Comparison of ENCODE assay signal across 18 mouse cellular contexts in the genomic region with DNA sequence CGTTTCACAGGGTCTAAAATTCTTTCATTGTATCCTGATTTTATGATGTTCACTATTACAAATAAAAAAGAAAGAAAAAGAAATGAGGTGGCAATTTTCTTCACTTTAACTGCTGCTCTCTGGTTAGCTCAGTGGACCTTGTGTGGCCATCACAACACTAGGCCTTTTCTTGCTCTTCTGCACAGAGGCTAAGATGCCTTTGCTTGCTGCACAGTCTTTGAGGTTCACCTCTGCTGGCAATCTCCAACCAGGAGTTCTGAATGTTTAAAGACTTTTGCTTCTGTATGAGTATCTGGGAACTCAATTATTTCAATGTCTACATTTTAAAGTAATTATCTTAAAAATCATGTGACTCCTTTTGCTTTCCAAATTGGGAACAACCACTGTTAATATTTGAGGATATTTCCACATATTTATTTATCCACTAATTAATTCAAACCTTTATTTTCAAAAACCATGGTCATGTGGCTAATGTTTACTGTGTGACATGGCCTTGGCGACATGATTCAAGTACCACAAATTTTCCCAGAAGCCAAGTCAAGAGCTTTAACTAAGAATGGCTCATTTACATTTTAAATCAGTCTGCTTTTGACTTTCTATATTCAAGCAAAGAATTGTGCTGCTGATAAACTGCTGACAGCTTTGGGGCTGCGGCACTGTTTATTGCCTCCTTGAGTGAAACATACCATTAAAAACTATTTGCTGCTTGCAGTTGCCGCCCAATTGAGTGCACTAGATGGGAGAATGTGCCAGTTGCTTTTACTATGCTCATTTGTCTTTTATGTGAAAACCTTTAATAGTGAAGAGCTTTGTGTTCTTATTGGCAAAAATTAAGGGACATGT.
DNase-seq lines count a peak whose midpoint lies in the region; ATAC-seq and TF ChIP-seq lines count a peak whose summit lies in the region.
"Had no signal": no experiment of that assay in that cellular context is flagged by ENCODE, and none has a peak within 500 bp of the region (broad histone marks: within the 10 kb centered on the region; RNA-seq: fewer than 3 reads in every experiment).

No protein-coding gene starts in this region.

- no peak for DNase-seq in hindbrain, postnatal 0 days (ENCODE audit: low spot score)
- DNase-seq in forebrain, postnatal 0 days = peak; percentile 8
- no peak for DNase-seq in thymus, postnatal 36 days
- DNase-seq: adrenal gland, postnatal 36 days; cerebellum, adult 9-10 months; gastrocnemius, postnatal 14 days; kidney, adult 9 months; layer of hippocampus, postnatal 36 days; lung, adult 2 months; lung, postnatal 4 days; thymus, postnatal 4 days had no signal

- no peaks in the 10 kb centered on the region for H3K9me3 ChIP-seq in hindbrain, embryonic 12.5 days (replicated peaks)
- H3K9me3 ChIP-seq in hindbrain, postnatal 0 days (ENCODE audit: low read length) = no peaks in the 10 kb centered on the region
- no peaks in the 10 kb centered on the region for H3K9me3 ChIP-seq in forebrain, embryonic 12.5 days
- H3K9me3 ChIP-seq in forebrain, postnatal 0 days (ENCODE audit: low read length) = no peaks in the 10 kb centered on the region
- H3K9me3 ChIP-seq in neural tube, embryonic 12.5 days = no peaks in the 10 kb centered on the region
- no peaks in the 10 kb centered on the region for H3K9me3 ChIP-seq in intestine, embryonic 15.5 days

- WGBS in hindbrain, embryonic 12.5 days = 61% methylated on average over 4 of the region's 4 CpGs
- 54% methylated on average over 4 of the region's 4 CpGs for WGBS in hindbrain, postnatal 0 days
- 55% methylated on average over 4 of the region's 4 CpGs for WGBS in forebrain, embryonic 12.5 days
- WGBS in forebrain, postnatal 0 days = 35% methylated on average over 4 of the region's 4 CpGs
- WGBS in neural tube, embryonic 12.5 days = 32% methylated on average over 4 of the region's 4 CpGs
- WGBS in intestine, embryonic 15.5 days = 74% methylated on average over 4 of the region's 4 CpGs

- H3K4me3 ChIP-seq in hindbrain, embryonic 12.5 days = no peak overlapping the region
- H3K4me3 ChIP-seq in hindbrain, postnatal 0 days (ENCODE audit: low read length) = no peak overlapping the region
- H3K4me3 ChIP-seq in forebrain, embryonic 12.5 days (replicated peaks) = no peak overlapping the region
- no peak overlapping the region for H3K4me3 ChIP-seq in forebrain, postnatal 0 days (ENCODE audit: low read depth, low read length)
- no peak overlapping the region for H3K4me3 ChIP-seq in neural tube, embryonic 12.5 days
- H3K4me3 ChIP-seq in intestine, embryonic 15.5 days (replicated peaks) = no peak overlapping the region

- H3K4me1 ChIP-seq in hindbrain, embryonic 12.5 days = peaks cover 6% of the 10 kb centered on the region; the same call in 1 of the 2 replicates
- no peaks in the 10 kb centered on the region for H3K4me1 ChIP-seq in hindbrain, postnatal 0 days (ENCODE audit: insufficient read depth, low read length)
- H3K4me1 ChIP-seq in forebrain, embryonic 12.5 days = peaks cover 5% of the 10 kb centered on the region
- H3K4me1 ChIP-seq in forebrain, postnatal 0 days (ENCODE audit: insufficient read depth) = no peaks in the 10 kb centered on the region
- no peaks in the 10 kb centered on the region for H3K4me1 ChIP-seq in neural tube, embryonic 12.5 days
- H3K4me1 ChIP-seq in intestine, embryonic 15.5 days (replicated peaks) = no peaks in the 10 kb centered on the region

- no peaks in the 10 kb centered on the region for H3K36me3 ChIP-seq in hindbrain, embryonic 12.5 days
- H3K36me3 ChIP-seq in hindbrain, postnatal 0 days (ENCODE audit: insufficient read depth, low read length) = no peaks in the 10 kb centered on the region
- H3K36me3 ChIP-seq in forebrain, embryonic 12.5 days (replicated peaks) = no peaks in the 10 kb centered on the region
- no peaks in the 10 kb centered on the region for H3K36me3 ChIP-seq in forebrain, postnatal 0 days (ENCODE audit: insufficient read depth)
- H3K36me3 ChIP-seq in neural tube, embryonic 12.5 days = no peaks in the 10 kb centered on the region
- H3K36me3 ChIP-seq in intestine, embryonic 15.5 days = no peaks in the 10 kb centered on the region

- no peaks in the 10 kb centered on the region for H3K27me3 ChIP-seq in hindbrain, embryonic 12.5 days
- no peaks in the 10 kb centered on the region for H3K27me3 ChIP-seq in hindbrain, postnatal 0 days (ENCODE audit: insufficient read depth, low read length)
- H3K27me3 ChIP-seq in forebrain, embryonic 12.5 days = no peaks in the 10 kb centered on the region
- H3K27me3 ChIP-seq in forebrain, postnatal 0 days (ENCODE audit: insufficient read depth, low read length) = no peaks in the 10 kb centered on the region
- no peaks in the 10 kb centered on the region for H3K27me3 ChIP-seq in neural tube, embryonic 12.5 days (replicated peaks)
- no peaks in the 10 kb centered on the region for H3K27me3 ChIP-seq in intestine, embryonic 15.5 days (replicated peaks)
- H3K27me3 ChIP-seq: Patski had no signal

- H3K4me2 ChIP-seq in hindbrain, embryonic 12.5 days (replicated peaks) = no peak overlapping the region
- H3K4me2 ChIP-seq in hindbrain, postnatal 0 days (ENCODE audit: low read depth, low read length) = no peak overlapping the region
- no peak overlapping the region for H3K4me2 ChIP-seq in forebrain, embryonic 12.5 days
- H3K4me2 ChIP-seq in forebrain, postnatal 0 days (ENCODE audit: low read depth) = 0 out of 2 replicates have a peak overlapping the region, but pooled peaks have one; percentile 15
- no peak overlapping the region for H3K4me2 ChIP-seq in neural tube, embryonic 12.5 days (replicated peaks)
- no peak overlapping the region for H3K4me2 ChIP-seq in intestine, embryonic 15.5 days (replicated peaks)
- H3K4me2 ChIP-seq: liver, embryonic 11.5 days had no signal

- no peak for TF ChIP-seq CTCF in hindbrain, postnatal 0 days (IDR thresholded peaks at IDR 0.05; ENCODE audit: low read depth)
- no peak for TF ChIP-seq CTCF in forebrain, postnatal 0 days (IDR thresholded peaks at IDR 0.05; ENCODE audit: low read depth)

- H3K9ac ChIP-seq in hindbrain, embryonic 12.5 days = no peak overlapping the region
- H3K9ac ChIP-seq in hindbrain, postnatal 0 days (replicated peaks; ENCODE audit: low read length) = no peak overlapping the region
- no peak overlapping the region for H3K9ac ChIP-seq in forebrain, embryonic 12.5 days
- H3K9ac ChIP-seq in forebrain, postnatal 0 days = no peak overlapping the region
- no peak overlapping the region for H3K9ac ChIP-seq in neural tube, embryonic 12.5 days
- H3K9ac ChIP-seq in intestine, embryonic 15.5 days = no peak overlapping the region

- ATAC-seq in hindbrain, embryonic 12.5 days (ENCODE audit: low FRiP score) = peak; percentile 61
- no peak for ATAC-seq in hindbrain, postnatal 0 days
- peak; percentile 75 for ATAC-seq in forebrain, embryonic 12.5 days (ENCODE audit: low FRiP score)
- ATAC-seq in forebrain, postnatal 0 days = peak; percentile 56; the same call in 1 of the 2 replicates
- ATAC-seq in neural tube, embryonic 12.5 days (ENCODE audit: low FRiP score, low read depth) = peak; percentile 78
- no peak for ATAC-seq in intestine, embryonic 15.5 days
- ATAC-seq: activated CD4-positive, CD25-positive, alpha-beta regulatory T cell, adult 4 months; Patski had no signal

- H3K27ac ChIP-seq in hindbrain, embryonic 12.5 days = no peak overlapping the region
- no peak overlapping the region for H3K27ac ChIP-seq in hindbrain, postnatal 0 days
- H3K27ac ChIP-seq in forebrain, embryonic 12.5 days = no peak overlapping the region
- no peak overlapping the region for H3K27ac ChIP-seq in forebrain, postnatal 0 days (ENCODE audit: low read depth, low read length)
- H3K27ac ChIP-seq in neural tube, embryonic 12.5 days = no peak overlapping the region
- no peak overlapping the region for H3K27ac ChIP-seq in intestine, embryonic 15.5 days

Comparison
In these comparisons a context has a peak if more than half of its experiments do, and no peak if none do; other contexts are left out.
1. ATAC-seq: peak in hindbrain, embryonic 12.5 days (single experiment), forebrain, embryonic 12.5 days (single experiment), forebrain, postnatal 0 days (single experiment) and neural tube, embryonic 12.5 days (single experiment); none in hindbrain, postnatal 0 days (single experiment) and intestine, embryonic 15.5 days (single experiment).